Mouse (Mus musculus) MEL (cell line): Measurements from ENCODE around the gene Neil1. TPM values are rescaled to one million over a fixed set of nuclear protein-coding genes. Genes with fewer than 3 reads are reported as not detected.
A peak's percentile ranks its signal among the peaks of the same experiment; 100 is the strongest.

Experiments used
- DNase-seq: peaks from one replicate; pipeline ENCODE4 v3.0.0; 2011; ENCODE audit warnings: low read depth, low spot score
- H3K27ac ChIP-seq: 2 replicates; pipeline ENCODE4 v1.5.1; 2012; ENCODE audit warnings: low read depth, mild to moderate bottlenecking, control low read depth, low read length, moderate library complexity; ENCODE audit not compliant: control insufficient read depth
- H3K27me3 ChIP-seq, 2 experiments: fragments of 150-350 bp in 1 of 2; sonication (generic) in 1 of 2; 2 replicates each; pipeline ENCODE4 v1.6.1; 2012; ENCODE audit warnings: low read length in 2 of 2, mild to moderate bottlenecking in 2 of 2, improper control_type of control experiment in 1 of 2, moderate library complexity in 1 of 2; ENCODE audit not compliant: insufficient read depth in 2 of 2, control insufficient read depth in 1 of 2
- H3K36me3 ChIP-seq, 2 experiments: 2 replicates each; pipeline ENCODE4 v1.6.1; 2012 to 2014; ENCODE audit warnings: low read length in 2 of 2, improper control_type of control experiment in 1 of 2, inconsistent platforms in 1 of 2, mild to moderate bottlenecking in 1 of 2; ENCODE audit not compliant: insufficient read depth in 2 of 2, control insufficient read depth in 1 of 2
- H3K4me1 ChIP-seq, 2 experiments: fragments of 150-350 bp in 1 of 2; sonication (generic) in 1 of 2; 2 replicates each; pipeline ENCODE4 v1.6.1; 2012; ENCODE audit warnings: low read length in 2 of 2, improper control_type of control experiment in 1 of 2, mild to moderate bottlenecking in 1 of 2; ENCODE audit not compliant: insufficient read depth in 2 of 2, control insufficient read depth in 1 of 2
- H3K4me3 ChIP-seq, 2 experiments: fragments of 150-350 bp in 1 of 2; sonication (generic) in 1 of 2; 2 replicates each; pipeline ENCODE4 v1.5.1; 2012; ENCODE audit warnings: low read depth in 2 of 2, low read length in 2 of 2, mild to moderate bottlenecking in 2 of 2, moderate library complexity in 2 of 2, control low read depth in 1 of 2, improper control_type of control experiment in 1 of 2; ENCODE audit not compliant: control insufficient read depth in 1 of 2, insufficient read depth in 1 of 2
- H3K79me2 ChIP-seq: 2 replicates; pipeline ENCODE4 v1.6.1; 2012; ENCODE audit warnings: mild to moderate bottlenecking, low read length, moderate library complexity; ENCODE audit not compliant: control insufficient read depth, poor library complexity, insufficient read depth
- H3K9ac ChIP-seq: 2 replicates; pipeline ENCODE4 v1.6.1; 2012; ENCODE audit warnings: low read depth, mild to moderate bottlenecking, control low read depth, low read length, moderate library complexity; ENCODE audit not compliant: control insufficient read depth, poor library complexity, severe bottlenecking
- H3K9me3 ChIP-seq: fragments of 150-350 bp; sonication (generic); replicated peaks from 2 replicates; pipeline ENCODE4 v1.6.1; 2012; ENCODE audit warnings: mild to moderate bottlenecking, low read length, improper control_type of control experiment, moderate library complexity; ENCODE audit not compliant: insufficient read depth
- BHLHE40 ChIP-seq: IDR thresholded peaks from 2 replicates; pipeline ENCODE4 v1.6.1; 2012; ENCODE audit warnings: low read depth, mild to moderate bottlenecking, inconsistent platforms, low read length, improper control_type of control experiment, borderline replicate concordance
- CHD1 ChIP-seq: IDR thresholded peaks from 2 replicates; pipeline ENCODE4 v1.6.1; 2012; ENCODE audit warnings: low read depth, mild to moderate bottlenecking, inconsistent platforms, low read length, improper control_type of control experiment
- CHD2 ChIP-seq: IDR thresholded peaks from 2 replicates; pipeline ENCODE4 v1.6.1; 2011; ENCODE audit warnings: low read length, improper control_type of control experiment
- CTCF ChIP-seq, 3 experiments: IDR thresholded peaks in 2 of 3; conservative IDR thresholded peaks in 1 of 3; 2 replicates each; pipeline ENCODE4 v1.5.1; 2011 to 2012; ENCODE audit warnings: low read length in 3 of 3, low read depth in 2 of 3, mild to moderate bottlenecking in 2 of 3, improper control_type of control experiment in 1 of 3, inconsistent platforms in 1 of 3, mixed read lengths in 1 of 3, moderate library complexity in 1 of 3; ENCODE audit not compliant: control insufficient read depth in 1 of 3, insufficient read depth in 1 of 3, poor library complexity in 1 of 3, severe bottlenecking in 1 of 3
- E2F4 ChIP-seq: IDR thresholded peaks from 2 replicates; pipeline ENCODE4 v1.6.1; 2011; ENCODE audit warnings: low read depth, low read length, improper control_type of control experiment, borderline replicate concordance
- ELF1 ChIP-seq: IDR thresholded peaks from 2 replicates; pipeline ENCODE4 v1.6.1; 2014; ENCODE audit warnings: low read depth, mild to moderate bottlenecking, inconsistent platforms, low read length, improper control_type of control experiment, moderate library complexity
- EP300 ChIP-seq, 2 experiments: IDR thresholded peaks; 2 replicates each; pipeline ENCODE4 v1.6.1; 2011; ENCODE audit warnings: improper control_type of control experiment in 2 of 2, low read length in 2 of 2, low read depth in 1 of 2, mild to moderate bottlenecking in 1 of 2
- ETS1 ChIP-seq: IDR thresholded peaks from 2 replicates; pipeline ENCODE4 v1.6.1; 2012; ENCODE audit warnings: low read depth, mild to moderate bottlenecking, inconsistent platforms, low read length, improper control_type of control experiment, moderate library complexity
- KAT2A ChIP-seq: conservative IDR thresholded peaks from 2 replicates; pipeline ENCODE4 v1.6.1; 2012; ENCODE audit warnings: low read depth, low read length, improper control_type of control experiment, inconsistent platforms
- MAFK ChIP-seq: IDR thresholded peaks from 2 replicates; pipeline ENCODE4 v1.6.1; 2011; ENCODE audit warnings: low read depth, mild to moderate bottlenecking, low read length, improper control_type of control experiment, borderline replicate concordance
- MAX ChIP-seq: IDR thresholded peaks from 2 replicates; pipeline ENCODE4 v1.6.1; 2011; ENCODE audit warnings: low read length, improper control_type of control experiment
- MAZ ChIP-seq: IDR thresholded peaks from 2 replicates; pipeline ENCODE4 v1.6.1; 2012; ENCODE audit warnings: low read depth, mild to moderate bottlenecking, inconsistent platforms, low read length, improper control_type of control experiment
- MXI1 ChIP-seq: IDR thresholded peaks from 2 replicates; pipeline ENCODE4 v1.6.1; 2011; ENCODE audit warnings: mild to moderate bottlenecking, low read depth, low read length, improper control_type of control experiment
- MYB ChIP-seq: IDR thresholded peaks from 2 replicates; pipeline ENCODE4 v1.6.1; 2011; ENCODE audit warnings: mild to moderate bottlenecking, low read depth, low read length, improper control_type of control experiment
- NELFE ChIP-seq: IDR thresholded peaks from 2 replicates; pipeline ENCODE4 v1.6.1; 2011; ENCODE audit warnings: low read depth, low read length, improper control_type of control experiment
- NRF1 ChIP-seq: IDR thresholded peaks from 2 replicates; pipeline ENCODE4 v1.6.1; 2014; ENCODE audit warnings: low read depth, mild to moderate bottlenecking, inconsistent platforms, low read length, improper control_type of control experiment, moderate library complexity; ENCODE audit not compliant: poor library complexity, insufficient read depth, severe bottlenecking
- POLR2A ChIP-seq, 2 experiments: IDR thresholded peaks; 2 replicates each; pipeline ENCODE4 v1.6.1; 2011 to 2012; ENCODE audit warnings: low read length in 2 of 2, mild to moderate bottlenecking in 2 of 2, control low read depth in 1 of 2, improper control_type of control experiment in 1 of 2, low read depth in 1 of 2, moderate library complexity in 1 of 2; ENCODE audit not compliant: control insufficient read depth in 1 of 2, insufficient read depth in 1 of 2, poor library complexity in 1 of 2
- POLR2AphosphoS2 ChIP-seq: IDR thresholded peaks from 2 replicates; pipeline ENCODE4 v1.6.1; 2011; ENCODE audit warnings: low read length, improper control_type of control experiment
- POLR2AphosphoS5 ChIP-seq: IDR thresholded peaks from 2 replicates; pipeline ENCODE4 v1.6.1; 2012; ENCODE audit warnings: low read depth, borderline replicate concordance, mild to moderate bottlenecking, inconsistent platforms, low read length, moderate library complexity, mixed read lengths
- RAD21 ChIP-seq: IDR thresholded peaks from 2 replicates; pipeline ENCODE4 v1.6.1; 2011; ENCODE audit warnings: mild to moderate bottlenecking, low read depth, low read length, improper control_type of control experiment
- RCOR1 ChIP-seq: IDR thresholded peaks from 2 replicates; pipeline ENCODE4 v1.6.1; 2012; ENCODE audit warnings: low read depth, mild to moderate bottlenecking, inconsistent platforms, low read length, improper control_type of control experiment
- SIN3A ChIP-seq: IDR thresholded peaks from 2 replicates; pipeline ENCODE4 v1.6.1; 2012; ENCODE audit warnings: low read length, improper control_type of control experiment, inconsistent platforms
- SMC3 ChIP-seq: IDR thresholded peaks from 2 replicates; pipeline ENCODE4 v1.6.1; 2011; ENCODE audit warnings: low read depth, low read length, improper control_type of control experiment
- TBP ChIP-seq: IDR thresholded peaks from 2 replicates; pipeline ENCODE4 v1.8.0; 2011; ENCODE audit warnings: low read depth, low read length, improper control_type of control experiment
- USF2 ChIP-seq, 2 experiments: IDR thresholded peaks; 2 replicates each; pipeline ENCODE4 v1.6.1; 2011 to 2012; ENCODE audit warnings: improper control_type of control experiment in 2 of 2, low read length in 2 of 2, borderline replicate concordance in 1 of 2, inconsistent platforms in 1 of 2, low read depth in 1 of 2, mild to moderate bottlenecking in 1 of 2; ENCODE audit not compliant: insufficient read depth in 1 of 2
- ZC3H11A ChIP-seq: IDR thresholded peaks from 2 replicates; pipeline ENCODE4 v1.6.1; 2012; ENCODE audit warnings: low read depth, mild to moderate bottlenecking, inconsistent platforms, low read length, improper control_type of control experiment
- ZKSCAN1 ChIP-seq: IDR thresholded peaks from 2 replicates; pipeline ENCODE4 v1.6.1; 2012; ENCODE audit warnings: low read depth, mild to moderate bottlenecking, inconsistent platforms, low read length, improper control_type of control experiment, moderate library complexity
- ZNF384 ChIP-seq: IDR thresholded peaks from 2 replicates; pipeline ENCODE4 v1.6.1; 2012; ENCODE audit warnings: low read depth, mild to moderate bottlenecking, inconsistent platforms, low read length, improper control_type of control experiment
- polyA plus RNA-seq, 2 experiments: library from polyadenylated mRNA; stranded (reverse) in 1 of 2; unstranded in 1 of 2; fragments of >175 nt in 1 of 2; fragments of >200 nt in 1 of 2; gene quantifications; 2 replicates each; pipeline versions ENCODE4 v1.2.1 to v1.2.4; 2012; ENCODE audit warnings: low replicate concordance in 2 of 2, low read depth in 1 of 2; ENCODE audit not compliant: insufficient read length in 2 of 2, insufficient read depth in 1 of 2, missing spikeins in 1 of 2
- total RNA-seq: library from RNA; depleted of rRNA; stranded (reverse); fragments of 300-350 nt; gene quantifications from 2 replicates; pipeline ENCODE4 v1.2.3, GENCODE M21; 2012

Neil1 gene
- total and polyA plus RNA-seq, 3 experiments = 1.8 to 4.3 TPM; not detected in 1

DNA sequence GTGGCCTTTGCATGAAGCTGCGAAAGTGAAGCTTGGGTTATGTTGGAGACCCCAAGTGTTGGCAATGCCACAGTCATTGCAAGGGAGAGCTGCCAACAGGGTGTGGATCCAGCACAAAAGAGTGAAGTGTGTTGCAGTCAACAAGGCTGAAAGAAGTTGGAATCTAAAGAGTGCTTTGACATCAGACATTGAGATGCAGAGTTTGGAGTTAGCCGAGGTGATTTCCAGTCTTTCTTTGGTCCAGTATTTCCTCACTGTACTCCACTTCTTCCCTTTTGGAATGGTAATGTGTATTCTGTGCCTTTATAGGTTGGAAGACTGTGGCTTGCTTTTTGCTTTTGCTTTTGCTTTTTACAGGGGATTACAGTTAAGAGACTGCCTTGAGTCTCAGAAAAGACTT is 18.1 kb upstream of the Neil1 start:
- Histone ChIP-seq H3K27ac (no peak overlapping the region), H3K36me3 (no peaks in the 10 kb centered on the region; a peak in 1 of 4 replicates), H3K4me3 (no peak overlapping the region), H3K9ac (no peak overlapping the region), H3K4me1 (peaks cover 0 to 9% of the 10 kb centered on the region in 2 experiments; a peak in 2 of 4 replicates), H3K9me3 (no peaks in the 10 kb centered on the region), H3K79me2 (no peaks in the 10 kb centered on the region), H3K27me3 (no peaks in the 10 kb centered on the region)
- DNase-seq = no peak
- TF ChIP-seq ZNF384 (no peak), POLR2AphosphoS5 (no peak), ZKSCAN1 (no peak), NELFE (no peak), MXI1 (no peak), TBP (no peak), NRF1 (no peak), RCOR1 (no peak), USF2 (IDR thresholded peaks at IDR 0.05; ENCODE audit: borderline replicate concordance in 1 of 2, insufficient read depth in 1 of 2, low read depth in 1 of 2, low read length in 2 of 2) (no peak), ELF1 (no peak), KAT2A (no peak), ZC3H11A (no peak), EP300 (IDR thresholded peaks at IDR 0.05; ENCODE audit: low read depth in 1 of 2, low read length in 2 of 2) (no peak), MAX (no peak), CHD1 (no peak), RAD21 (no peak)

DNA sequence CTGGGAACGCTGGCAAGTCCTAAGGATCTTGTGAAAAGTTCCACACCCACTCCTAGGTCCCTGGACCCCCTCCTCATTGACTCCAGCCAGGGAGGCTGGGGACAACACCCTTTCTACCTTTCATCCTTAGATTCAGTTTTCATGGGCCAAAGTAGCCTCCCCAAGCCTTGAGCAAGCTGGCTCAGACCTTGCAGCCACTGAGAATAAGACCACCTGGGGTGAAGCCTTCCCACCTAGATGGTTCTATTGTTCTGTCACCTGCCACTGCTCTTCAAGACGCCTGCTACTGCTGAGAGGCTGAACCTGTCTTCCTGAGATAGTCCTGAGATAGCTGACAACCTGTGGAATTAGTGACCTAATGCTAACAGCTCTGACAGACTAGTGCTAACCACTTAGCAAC is 15.0 kb upstream of the Neil1 start:
- Histone ChIP-seq H3K4me1 (peaks cover 0 to 15% of the 10 kb centered on the region in 2 experiments; a peak in 2 of 4 replicates), H3K4me3 (no peak overlapping the region), H3K9ac (peak overlapping the region; percentile 39; the same call in 1 of the 2 replicates), H3K36me3 (peaks cover 0 to 3% of the 10 kb centered on the region in 2 experiments; a peak in 2 of 4 replicates), H3K79me2 (no peaks in the 10 kb centered on the region), H3K27ac (no peak overlapping the region), H3K27me3 (no peaks in the 10 kb centered on the region), H3K9me3 (no peaks in the 10 kb centered on the region)
- DNase-seq = no peak
- TF ChIP-seq POLR2A (IDR thresholded peaks at IDR 0.05; ENCODE audit: control insufficient read depth in 1 of 2, insufficient read depth in 1 of 2, low read depth in 1 of 2, low read length in 2 of 2, poor library complexity in 1 of 2) (no peak), MAZ (no peak), ZNF384 (no peak), POLR2AphosphoS5 (no peak), EP300 (IDR thresholded peaks at IDR 0.05; ENCODE audit: low read depth in 1 of 2, low read length in 2 of 2) (no peak), SMC3 (no peak), SIN3A (no peak), BHLHE40 (no peak), E2F4 (no peak), ELF1 (no peak), RAD21 (no peak), NRF1 (no peak), CHD2 (no peak), ETS1 (no peak), RCOR1 (no peak), POLR2AphosphoS2 (no peak), MYB (no peak), MAFK (no peak), CTCF (IDR thresholded peaks at IDR 0.05 in 2 of 3, conservative IDR thresholded peaks at IDR 0.05 in 1 of 3; ENCODE audit: control insufficient read depth in 1 of 3, insufficient read depth in 1 of 3, low read depth in 2 of 3, low read length in 3 of 3, poor library complexity in 1 of 3, severe bottlenecking in 1 of 3) (no peak)
